Mouse (Mus musculus): ENCODE measurements at regions not wholly inside any gene's neighbourhood (a gene's known extent, or its start where the extent isn't known, plus 50 kb on each side); places are given as distances from the start of the nearest gene placed in this dataset.
A peak's percentile ranks its signal among the peaks of the same experiment; 100 is the strongest.

- peaks cover 19% of the 10 kb centered on the region for H3K4me1 ChIP-seq (replicated peaks)
- no peak overlapping the region for H3K27ac ChIP-seq
- WGBS = 65% methylated on average over 2 of the region's 2 CpGs
- no peaks in the 10 kb centered on the region for H3K9me3 ChIP-seq
- H3K4me3 ChIP-seq = no peak overlapping the region
- DNase-seq (ENCODE audit: low spot score) = no peak
- no peaks in the 10 kb centered on the region for H3K36me3 ChIP-seq
- peaks cover 12% of the 10 kb centered on the region; the same call in 1 of the 2 replicates for H3K27me3 ChIP-seq (ENCODE audit: insufficient read depth, poor library complexity, severe bottlenecking)
These were observed 54.4 kb upstream of the Calm2 start for GRCm38 (mm10) chr17:87501098-87501497.

DNA sequence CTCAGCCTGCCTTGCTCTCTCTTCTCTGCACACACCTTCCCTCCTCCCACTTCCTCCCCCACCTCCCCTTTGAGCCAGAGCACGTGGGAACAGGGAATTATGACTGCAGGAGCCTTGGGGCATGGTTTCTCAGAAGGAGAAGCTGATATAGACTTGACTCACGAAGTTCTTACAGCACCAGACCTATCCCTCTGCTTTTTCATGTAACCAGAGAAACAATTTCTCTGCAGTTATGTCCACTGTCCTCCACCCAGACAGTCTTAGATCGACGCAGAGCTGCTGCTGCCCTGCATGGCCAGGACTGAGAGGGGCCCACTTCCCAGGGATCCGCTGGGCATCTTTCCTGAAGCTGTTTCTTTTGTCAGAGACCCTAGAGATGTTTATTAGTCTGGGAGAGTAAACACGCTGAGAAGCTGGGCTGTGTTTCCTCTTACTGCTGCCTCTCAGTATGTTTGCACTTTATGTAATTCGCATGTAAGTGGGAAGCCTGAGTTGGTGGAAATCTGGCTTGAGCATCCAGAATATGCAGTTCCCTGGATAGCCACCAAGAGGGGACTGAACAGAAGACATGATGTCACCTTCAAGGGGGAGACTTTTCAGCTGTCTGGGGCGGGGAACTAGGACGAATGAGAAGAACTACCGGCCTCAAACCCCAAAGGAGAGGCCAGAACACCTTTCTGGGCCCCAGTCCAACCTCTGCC is 55.1 kb upstream of the Calm2 start:
- WGBS = 42% methylated on average over 10 of the region's 10 CpGs
- DNase-seq (ENCODE audit: low spot score) = no peak
- Histone ChIP-seq H3K36me3 (no peaks in the 10 kb centered on the region), H3K27me3 (ENCODE audit: insufficient read depth, poor library complexity, severe bottlenecking) (peaks cover 12% of the 10 kb centered on the region; the same call in 1 of the 2 replicates), H3K9me3 (no peaks in the 10 kb centered on the region), H3K27ac (0 out of 2 replicates have a peak overlapping the region, but pooled peaks have one; percentile 45), H3K4me1 (replicated peaks) (peaks cover 19% of the 10 kb centered on the region), H3K4me3 (no peak overlapping the region)

DNA sequence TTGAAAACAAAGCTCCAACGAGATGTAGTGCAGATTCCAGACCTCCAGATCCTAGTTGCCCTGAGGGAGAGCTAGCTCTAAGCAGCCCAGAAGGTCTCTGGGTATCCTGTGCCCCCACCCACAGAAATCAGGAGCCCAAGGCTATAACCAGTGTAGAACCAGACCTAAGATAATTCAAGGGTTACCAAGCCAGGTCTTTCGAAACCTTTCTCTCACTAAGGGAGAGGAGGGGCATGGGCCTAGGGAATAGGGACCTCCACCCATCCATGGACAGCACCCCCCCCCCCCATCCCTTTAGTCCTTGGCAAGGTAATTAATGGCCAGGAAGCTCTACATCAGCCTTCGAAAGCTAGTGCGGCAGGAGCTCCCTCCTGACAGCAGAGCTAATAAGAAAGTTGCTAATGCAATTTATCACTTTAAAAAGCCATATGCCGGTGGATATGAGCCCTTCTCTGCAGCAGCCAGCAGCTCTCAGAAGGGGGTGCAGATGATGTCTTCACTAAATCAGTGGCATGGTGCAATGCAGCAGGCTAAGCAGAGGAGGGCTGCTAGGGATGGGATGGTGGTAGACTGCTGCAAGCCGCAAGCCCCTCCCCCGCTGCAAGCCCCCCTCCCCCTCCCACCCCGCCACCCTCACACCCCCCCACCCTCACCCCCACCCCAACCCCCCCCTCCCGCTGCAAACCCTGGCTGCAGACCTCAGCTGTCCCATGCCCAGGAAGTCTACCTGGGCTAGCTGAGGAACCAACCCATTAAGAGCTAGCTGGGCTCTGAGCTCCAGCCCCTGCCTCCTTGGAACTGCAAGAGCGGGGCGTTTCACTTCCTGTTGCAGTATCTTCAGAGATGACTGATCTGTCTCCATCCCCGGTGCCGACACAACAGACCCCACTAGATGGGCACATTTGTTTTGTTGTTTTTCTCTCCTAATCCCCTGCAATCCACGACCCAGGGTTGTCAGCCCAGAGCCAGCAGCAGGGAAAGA is 55.9 kb upstream of the Calm2 start:
- Histone ChIP-seq H3K9me3 (no peaks in the 10 kb centered on the region), H3K36me3 (no peaks in the 10 kb centered on the region), H3K27me3 (ENCODE audit: insufficient read depth, poor library complexity, severe bottlenecking) (peaks cover 12% of the 10 kb centered on the region; the same call in 1 of the 2 replicates), H3K27ac (peak overlapping the region; percentile 45), H3K4me1 (replicated peaks) (peaks cover 19% of the 10 kb centered on the region), H3K4me3 (no peak overlapping the region)
- 25% methylated on average over 14 of the region's 14 CpGs for WGBS
- DNase-seq (ENCODE audit: low spot score) = no peak

GRCm38 (mm10) chr17:87503491-87503890 is 56.8 kb upstream of the Calm2 start:
- Histone ChIP-seq H3K4me1 (replicated peaks) (peaks cover 27% of the 10 kb centered on the region), H3K27ac (0 out of 2 replicates have a peak overlapping the region, but pooled peaks have one; percentile 45), H3K27me3 (ENCODE audit: insufficient read depth, poor library complexity, severe bottlenecking) (peaks cover 15% of the 10 kb centered on the region; the same call in 1 of the 2 replicates), H3K36me3 (no peaks in the 10 kb centered on the region), H3K9me3 (no peaks in the 10 kb centered on the region), H3K4me3 (no peak overlapping the region)
- DNase-seq (ENCODE audit: low spot score) = no peak
- 77% methylated on average over 5 of the region's 5 CpGs for WGBS

DNA sequence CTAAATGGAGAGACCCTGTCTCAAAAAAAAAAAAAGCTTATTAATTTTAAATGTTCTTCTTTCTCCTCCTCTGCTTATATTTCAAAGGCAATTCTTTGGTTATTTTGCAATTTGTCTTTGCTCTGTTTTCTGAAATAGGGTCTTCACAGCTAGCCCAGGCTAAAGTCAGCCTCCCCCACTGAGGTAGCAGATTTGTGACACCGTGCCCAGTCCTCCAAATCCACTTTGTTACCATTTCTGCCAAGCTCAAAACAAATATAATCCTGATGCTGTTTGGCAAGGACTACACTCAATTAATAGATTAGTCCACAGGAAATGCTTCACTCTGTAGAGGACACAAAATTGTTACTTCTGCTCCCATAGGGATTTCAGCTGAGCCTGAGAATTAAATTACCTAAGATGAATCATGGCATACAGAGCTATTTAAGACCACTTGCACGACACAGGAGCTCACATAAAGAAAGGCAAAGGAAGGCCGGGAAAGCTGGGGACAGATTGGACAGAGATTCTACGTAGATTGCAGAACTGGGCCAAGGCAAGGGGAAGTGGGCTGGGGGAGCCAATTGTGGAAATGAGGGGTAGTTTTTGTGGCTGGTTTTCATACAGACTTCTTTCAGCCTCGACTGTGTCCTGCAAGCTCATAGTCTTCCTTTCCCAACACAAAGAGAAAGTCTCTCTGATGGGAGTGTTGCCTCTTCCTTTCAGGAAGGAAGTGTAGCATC is 58.4 kb upstream of the Calm2 start:
- H3K27ac ChIP-seq = no peak overlapping the region
- H3K4me1 ChIP-seq (replicated peaks) = peaks cover 35% of the 10 kb centered on the region
- no peaks in the 10 kb centered on the region for H3K9me3 ChIP-seq
- no peak overlapping the region for H3K4me3 ChIP-seq
- H3K27me3 ChIP-seq (ENCODE audit: insufficient read depth, poor library complexity, severe bottlenecking) = peaks cover 13% of the 10 kb centered on the region
- no peak for DNase-seq (ENCODE audit: low spot score)
- 75% methylated on average over 5 of the region's 5 CpGs for WGBS
- H3K36me3 ChIP-seq = no peaks in the 10 kb centered on the region

DNA sequence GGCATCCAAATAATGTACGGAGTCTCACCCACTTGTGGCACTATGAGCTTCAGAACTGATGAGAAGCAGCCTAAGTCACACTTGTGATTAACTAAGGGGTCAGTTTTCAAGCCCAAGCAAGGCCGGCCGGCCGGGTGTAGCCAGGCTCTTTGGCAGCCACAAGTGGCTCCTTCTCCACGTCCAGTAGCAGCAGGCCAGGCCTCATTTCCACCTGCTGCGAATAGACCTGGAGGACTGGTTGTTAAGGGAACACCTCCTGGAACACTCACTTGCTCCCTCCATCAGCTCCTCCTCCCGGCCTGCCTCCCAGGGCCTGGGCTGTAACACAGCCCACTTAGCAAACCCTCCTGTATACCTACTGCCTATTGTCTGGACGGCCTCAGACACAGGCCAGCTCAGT is 61.1 kb upstream of the Calm2 start:
- no peaks in the 10 kb centered on the region for H3K9me3 ChIP-seq
- H3K27me3 ChIP-seq (ENCODE audit: insufficient read depth, poor library complexity, severe bottlenecking) = peaks cover 11% of the 10 kb centered on the region; the same call in 1 of the 2 replicates
- DNase-seq (ENCODE audit: low spot score) = no peak
- 55% methylated on average over 8 of the region's 8 CpGs for WGBS
- H3K27ac ChIP-seq = no peak overlapping the region
- H3K4me3 ChIP-seq = no peak overlapping the region
- no peaks in the 10 kb centered on the region for H3K36me3 ChIP-seq
- H3K4me1 ChIP-seq (replicated peaks) = peaks cover 35% of the 10 kb centered on the region

DNA sequence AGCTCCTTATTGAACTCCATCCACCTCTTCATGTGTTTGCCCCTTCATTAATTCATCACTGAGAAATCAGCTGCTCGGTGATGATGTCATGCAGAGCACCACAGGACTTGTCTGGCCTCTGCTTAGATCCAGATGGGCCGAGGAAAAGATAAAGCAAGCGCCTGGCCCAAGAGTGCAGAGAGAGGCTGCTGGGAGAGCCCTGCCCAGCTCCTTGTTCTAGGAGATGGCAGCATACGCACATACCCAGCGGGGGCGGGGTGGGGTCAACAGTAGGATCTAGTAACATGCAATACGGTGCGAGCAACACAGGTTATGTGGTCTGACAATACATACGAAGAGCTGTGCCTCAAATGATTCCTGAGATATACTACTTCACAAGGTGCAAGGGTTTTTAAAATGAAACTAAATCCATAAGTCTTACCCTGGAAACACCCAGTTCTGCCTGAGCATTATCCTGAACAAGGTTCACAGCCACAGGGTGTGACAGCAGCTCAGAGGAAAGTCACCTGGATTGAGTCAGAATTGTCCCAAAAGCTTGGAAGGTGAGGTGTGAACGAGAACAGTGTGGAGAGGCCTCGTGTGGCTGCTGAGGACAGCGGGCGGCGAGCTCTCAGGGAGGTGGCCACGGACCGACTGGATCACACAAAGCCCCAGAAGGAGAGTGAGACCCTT is 62.0 kb upstream of the Calm2 start:
- Histone ChIP-seq H3K4me1 (replicated peaks) (peaks cover 37% of the 10 kb centered on the region), H3K27ac (0 out of 2 replicates have a peak overlapping the region, but pooled peaks have one; percentile 53), H3K27me3 (ENCODE audit: insufficient read depth, poor library complexity, severe bottlenecking) (peaks cover 11% of the 10 kb centered on the region; the same call in 1 of the 2 replicates), H3K9me3 (no peaks in the 10 kb centered on the region), H3K36me3 (no peaks in the 10 kb centered on the region), H3K4me3 (no peak overlapping the region)
- 70% methylated on average over 16 of the region's 16 CpGs for WGBS
- no peak for DNase-seq (ENCODE audit: low spot score)

DNA sequence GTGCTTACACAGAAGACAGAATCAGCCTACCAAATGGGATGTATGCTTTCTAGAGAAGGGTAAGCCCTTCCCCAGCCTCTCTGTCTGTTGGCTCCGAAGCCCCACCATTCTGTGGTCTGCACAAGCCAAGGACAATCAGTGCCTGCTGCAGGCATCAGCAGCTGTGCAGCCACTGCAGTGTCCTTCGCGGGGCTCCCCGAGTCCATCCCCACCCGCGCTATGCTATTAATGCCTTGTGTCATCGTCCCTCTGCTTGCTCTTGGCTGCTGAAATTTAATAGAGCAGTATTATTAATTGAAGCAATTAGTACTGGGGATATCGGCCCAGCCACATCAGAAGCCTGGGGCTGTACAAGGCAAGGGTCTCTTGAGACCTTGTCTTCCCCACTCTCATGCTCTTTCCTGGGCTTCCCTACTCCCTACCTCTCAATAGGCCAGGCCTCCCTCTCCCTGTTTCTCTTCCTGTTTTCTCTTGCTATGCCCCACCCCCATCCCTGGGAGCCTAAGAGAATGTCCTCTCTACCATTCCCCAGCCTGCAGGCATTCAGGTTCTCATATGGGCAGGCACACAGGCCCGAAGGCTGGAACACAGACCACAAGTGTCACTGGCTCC is 65.4 kb upstream of the Calm2 start:
- WGBS = 59% methylated on average over 9 of the region's 9 CpGs
- H3K27me3 ChIP-seq (ENCODE audit: insufficient read depth, poor library complexity, severe bottlenecking) = peaks cover 11% of the 10 kb centered on the region; the same call in 1 of the 2 replicates
- H3K4me3 ChIP-seq = no peak overlapping the region
- peaks cover 45% of the 10 kb centered on the region for H3K4me1 ChIP-seq (replicated peaks)
- no peaks in the 10 kb centered on the region for H3K9me3 ChIP-seq
- no peak for DNase-seq (ENCODE audit: low spot score)
- H3K36me3 ChIP-seq = no peaks in the 10 kb centered on the region
- peak overlapping the region; percentile 57 for H3K27ac ChIP-seq

GRCm38 (mm10) chr17:87513822-87514221 is 67.1 kb upstream of the Calm2 start:
- no peaks in the 10 kb centered on the region for H3K9me3 ChIP-seq
- WGBS = 66% methylated on average over 11 of the region's 11 CpGs
- H3K27ac ChIP-seq = no peak overlapping the region; the same call in 1 of the 2 replicates
- H3K36me3 ChIP-seq = no peaks in the 10 kb centered on the region
- DNase-seq (ENCODE audit: low spot score) = no peak
- H3K4me3 ChIP-seq = no peak overlapping the region
- peaks cover 40% of the 10 kb centered on the region for H3K4me1 ChIP-seq (replicated peaks)
- H3K27me3 ChIP-seq (ENCODE audit: insufficient read depth, poor library complexity, severe bottlenecking) = peaks cover 8% of the 10 kb centered on the region; the same call in 1 of the 2 replicates

GRCm38 (mm10) chr17:87514366-87515126 is 67.8 kb upstream of the Calm2 start:
- peaks cover 35% of the 10 kb centered on the region for H3K4me1 ChIP-seq (replicated peaks)
- 64% methylated on average over 6 of the region's 6 CpGs for WGBS
- H3K27ac ChIP-seq = no peak overlapping the region; the same call in 1 of the 2 replicates
- no peak overlapping the region for H3K4me3 ChIP-seq
- H3K27me3 ChIP-seq (ENCODE audit: insufficient read depth, poor library complexity, severe bottlenecking) = 0 out of 2 replicates have a peak, but pooled peaks cover 2% of the 10 kb centered on the region
- H3K9me3 ChIP-seq = no peaks in the 10 kb centered on the region
- no peak for DNase-seq (ENCODE audit: low spot score)
- no peaks in the 10 kb centered on the region for H3K36me3 ChIP-seq

DNA sequence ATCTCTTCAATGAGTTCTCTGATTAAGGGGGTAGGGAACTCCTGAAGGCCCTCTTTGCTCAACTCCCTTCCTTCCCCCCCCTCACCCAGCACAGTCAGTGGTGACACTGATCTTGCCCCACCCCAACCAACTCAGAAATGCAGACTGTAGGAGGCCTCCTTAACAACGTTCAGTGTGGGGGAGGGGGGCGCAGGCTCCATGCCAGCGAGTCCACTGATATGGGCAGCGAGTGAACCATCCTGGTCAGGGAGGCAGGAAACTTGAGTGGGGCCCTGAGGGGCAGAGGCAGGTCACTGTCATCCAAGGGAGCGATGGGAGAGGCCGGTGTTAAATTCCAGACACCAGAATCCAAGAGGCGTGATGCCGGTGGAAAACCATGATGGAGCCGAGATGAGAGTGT is 70.5 kb upstream of the Calm2 start:
- Histone ChIP-seq H3K27ac (0 out of 2 replicates have a peak overlapping the region, but pooled peaks have one; percentile 14), H3K9me3 (no peaks in the 10 kb centered on the region), H3K4me3 (no peak overlapping the region), H3K27me3 (ENCODE audit: insufficient read depth, poor library complexity, severe bottlenecking) (no peaks in the 10 kb centered on the region), H3K4me1 (replicated peaks) (peaks cover 34% of the 10 kb centered on the region), H3K36me3 (no peaks in the 10 kb centered on the region)
- DNase-seq (ENCODE audit: low spot score) = no peak
- 60% methylated on average over 9 of the region's 9 CpGs for WGBS
